Mouse (Mus musculus) midbrain, embryonic 12.5 days (tissue): ENCODE data around the gene Oasl1. TPM values are rescaled to one million over a fixed set of nuclear protein-coding genes. Genes with fewer than 3 reads are reported as not detected.
A peak's percentile ranks its signal among the peaks of the same experiment; 100 is the strongest.

Experiments
- ATAC-seq: fragments of 200-750 bp; cut with Nextera tagmentation; 2 replicates; pipeline ENCODE4 v1.8.0; 2017; ENCODE audit warnings: low read depth, moderate TSS enrichment, moderate library complexity; ENCODE audit not compliant: low FRiP score
- H3K27ac ChIP-seq: fragments of 300-500 bp; sonication (generic); replicated peaks from 2 replicates; pipeline ENCODE4 v1.5.1; 2016; ENCODE audit warnings: mild to moderate bottlenecking
- H3K27me3 ChIP-seq: fragments of 300-500 bp; sonication (generic); 2 replicates; pipeline ENCODE4 v1.6.1; 2016; ENCODE audit warnings: mild to moderate bottlenecking
- H3K36me3 ChIP-seq: fragments of 300-500 bp; sonication (generic); 2 replicates; pipeline ENCODE4 v1.6.1; 2016
- H3K4me1 ChIP-seq: fragments of 300-500 bp; sonication (generic); 2 replicates; pipeline ENCODE4 v1.6.1; 2016
- H3K4me2 ChIP-seq: fragments of 300-500 bp; sonication (generic); replicated peaks from 2 replicates; pipeline ENCODE4 v1.6.1; 2016; ENCODE audit warnings: mild to moderate bottlenecking, moderate library complexity
- H3K4me3 ChIP-seq: fragments of 300-500 bp; sonication (generic); 2 replicates; pipeline ENCODE4 v1.5.1; 2016; ENCODE audit warnings: mild to moderate bottlenecking
- H3K9ac ChIP-seq: fragments of 300-500 bp; sonication (generic); replicated peaks from 2 replicates; pipeline ENCODE4 v1.6.1; 2016; ENCODE audit warnings: mild to moderate bottlenecking, moderate library complexity
- H3K9me3 ChIP-seq: fragments of 300-500 bp; sonication (generic); 2 replicates; pipeline ENCODE4 v1.6.1; 2016; ENCODE audit warnings: mild to moderate bottlenecking
- WGBS: fragments of 180-500 bp; shearing (Covaris S2); methylation state at CpG from one replicate; pipeline ENCODE4 v1.1.7; 2016; 5-methylcytosine and 5-hydroxymethylcytosine counted together
- polyA plus RNA-seq: library from polyadenylated mRNA; unstranded; fragments of >200 nt; fragmentation: Nextera tagmentation; extraction: Ambion mirVana; gene quantifications from 2 replicates; pipeline ENCODE4 v1.2.1, GENCODE M21; 2016

Oasl1 gene
- polyA plus RNA-seq, 1 experiment from 2014 or later: 0.19 TPM

DNA sequence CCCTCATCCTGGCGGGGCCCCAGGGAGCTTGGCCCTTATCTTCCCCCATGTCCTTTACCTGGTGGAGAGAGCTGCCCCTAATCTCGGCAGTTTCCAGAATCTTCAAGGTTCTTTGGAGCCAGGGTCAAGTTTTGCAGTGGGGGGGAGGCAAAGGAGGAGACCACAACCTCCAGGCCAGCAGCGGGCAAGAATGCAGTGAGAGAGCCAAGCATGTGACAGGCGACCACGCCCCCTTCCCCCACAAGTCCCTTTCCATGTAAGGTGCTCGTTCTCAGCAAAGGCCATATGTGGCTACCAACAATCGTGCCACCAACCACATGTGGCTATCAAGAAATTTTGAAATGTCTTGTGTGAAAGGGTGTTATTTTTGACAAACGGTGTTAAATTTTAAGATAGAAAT lies 50.1 kb downstream of the Oasl1 start:
- ATAC-seq: no peak
- Histone ChIP-seq H3K4me2 (no peak overlapping the region), H3K4me3 (no peak overlapping the region), H3K27ac (no peak overlapping the region), H3K9me3 (no peaks in the 10 kb centered on the region), H3K36me3 (no peaks in the 10 kb centered on the region), H3K4me1 (peaks cover 5% of the 10 kb centered on the region), H3K9ac (no peak overlapping the region), H3K27me3 (peaks cover 18% of the 10 kb centered on the region)
- WGBS: 82% methylated on average over 8 of the region's 8 CpGs

- no peak overlapping the region for H3K27ac ChIP-seq
- ATAC-seq: no peak
- no peaks in the 10 kb centered on the region for H3K36me3 ChIP-seq
- no peak overlapping the region for H3K4me2 ChIP-seq
- H3K4me3 ChIP-seq: no peak overlapping the region
- no peaks in the 10 kb centered on the region for H3K27me3 ChIP-seq
- H3K9me3 ChIP-seq: no peaks in the 10 kb centered on the region
- H3K9ac ChIP-seq: no peak overlapping the region
- H3K4me1 ChIP-seq: peaks cover 16% of the 10 kb centered on the region
Observed at GRCm38 (mm10) chr5:114976935-114977334, 53.9 kb downstream of the Oasl1 start.

DNA sequence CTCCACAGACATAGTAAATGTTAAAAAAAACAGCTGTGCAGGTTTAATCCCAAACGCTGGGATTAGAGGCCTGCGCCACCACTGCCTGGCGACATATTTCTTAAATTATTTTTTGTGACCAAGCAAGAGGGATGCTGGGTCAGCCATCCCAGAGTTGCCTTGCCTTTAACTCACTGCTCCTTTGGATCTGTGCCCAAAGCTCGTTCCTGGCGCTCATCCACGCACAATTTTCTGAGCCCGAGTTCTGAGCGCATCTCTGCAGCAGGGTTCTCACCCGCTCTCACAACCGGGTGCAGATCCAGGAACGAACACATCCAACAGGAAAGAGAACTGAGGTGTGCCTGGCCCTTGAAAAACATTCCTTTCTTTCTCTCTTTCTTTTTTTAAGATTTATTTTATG lies 55.4 kb downstream of the Oasl1 start:
- Histone ChIP-seq H3K27ac (no peak overlapping the region), H3K27me3 (no peaks in the 10 kb centered on the region), H3K9me3 (no peaks in the 10 kb centered on the region), H3K4me2 (no peak overlapping the region), H3K36me3 (no peaks in the 10 kb centered on the region), H3K9ac (no peak overlapping the region), H3K4me3 (no peak overlapping the region), H3K4me1 (peaks cover 16% of the 10 kb centered on the region)
- WGBS: 77% methylated on average over 11 of the region's 11 CpGs
- no peak for ATAC-seq

DNA sequence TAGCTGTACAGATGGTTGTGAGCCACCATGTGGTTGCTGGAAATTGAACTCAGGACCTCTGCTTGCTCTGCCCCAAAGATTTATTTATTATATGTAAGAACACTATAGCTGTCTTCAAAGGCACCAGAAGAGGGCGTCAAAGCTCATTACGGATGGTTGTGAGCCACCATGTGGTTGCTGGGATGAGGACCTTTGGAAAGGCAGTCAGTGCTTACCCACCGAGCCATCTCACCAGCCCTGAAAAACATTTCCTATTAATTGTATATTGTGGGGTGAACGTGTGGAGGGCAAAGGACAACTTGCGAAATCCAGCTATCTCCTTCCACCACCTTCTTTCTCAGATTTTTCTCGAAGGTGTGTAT lies 55.8 kb downstream of the Oasl1 start:
- Histone ChIP-seq H3K9ac (no peak overlapping the region), H3K4me3 (peak overlapping the region; percentile 38; the same call in 1 of the 2 replicates), H3K4me1 (peaks cover 16% of the 10 kb centered on the region), H3K27ac (no peak overlapping the region), H3K36me3 (no peaks in the 10 kb centered on the region), H3K9me3 (no peaks in the 10 kb centered on the region), H3K4me2 (peak overlapping the region; percentile 74), H3K27me3 (no peaks in the 10 kb centered on the region)
- no peak for ATAC-seq
- 5% methylated on average over 6 of the region's 6 CpGs for WGBS

DNA sequence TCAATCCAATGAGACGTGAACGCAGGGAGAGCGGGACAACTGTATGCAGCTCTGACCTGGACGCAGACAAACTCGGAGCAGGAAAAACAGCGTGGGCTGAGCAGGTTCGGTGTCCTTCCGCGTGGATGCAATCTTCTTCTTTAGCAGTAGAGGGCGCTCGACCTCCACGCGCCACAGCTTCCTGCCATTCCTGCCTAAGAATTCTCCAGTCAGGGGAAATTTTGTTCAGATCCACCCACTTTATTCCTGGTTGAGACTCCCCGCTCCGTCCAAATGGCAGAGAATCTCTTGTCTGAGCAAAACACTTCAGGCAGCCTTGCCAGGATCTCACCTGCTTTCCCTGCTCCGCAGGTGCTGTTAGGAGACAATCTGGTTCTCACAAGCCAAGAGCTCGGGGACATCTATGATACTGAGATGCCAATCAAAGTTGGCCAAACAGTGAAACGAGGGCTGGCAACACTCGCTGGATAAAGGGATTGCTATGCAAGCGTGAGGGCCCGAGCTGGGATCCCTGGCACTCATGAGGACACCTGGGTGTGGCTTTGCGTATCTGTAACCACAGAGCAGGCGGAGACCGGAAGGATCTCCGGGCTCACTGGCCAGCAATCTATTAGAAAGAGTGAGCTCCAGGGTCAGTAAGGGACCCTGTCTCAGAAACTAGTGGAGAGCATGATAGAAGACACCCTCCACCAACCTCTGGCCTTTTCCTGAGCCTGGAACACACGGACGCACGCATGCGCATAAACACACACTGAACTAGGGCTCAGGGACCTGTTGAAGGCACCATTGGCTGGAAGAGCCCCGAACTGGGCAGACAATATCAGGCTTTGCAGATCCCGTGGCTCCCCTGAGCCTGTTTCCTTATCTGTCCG lies 56.4 kb downstream of the Oasl1 start:
- Histone ChIP-seq H3K9me3 (no peaks in the 10 kb centered on the region), H3K4me1 (peaks cover 16% of the 10 kb centered on the region), H3K4me2 (peak overlapping the region; percentile 74), H3K27ac (no peak overlapping the region), H3K27me3 (no peaks in the 10 kb centered on the region), H3K4me3 (peak overlapping the region; percentile 38), H3K36me3 (no peaks in the 10 kb centered on the region), H3K9ac (peak overlapping the region; percentile 44)
- ATAC-seq: 0 out of 2 replicates have a peak, but pooled peaks have one; percentile 30
- WGBS: 5% methylated on average over 32 of the region's 32 CpGs

- Histone ChIP-seq H3K9me3 (no peaks in the 10 kb centered on the region), H3K4me2 (peak overlapping the region; percentile 74), H3K9ac (peak overlapping the region; percentile 44; the same call in 1 of the 2 replicates), H3K27me3 (no peaks in the 10 kb centered on the region), H3K4me1 (peaks cover 16% of the 10 kb centered on the region), H3K36me3 (no peaks in the 10 kb centered on the region), H3K4me3 (peak overlapping the region; percentile 38), H3K27ac (no peak overlapping the region)
- no peak; the same call in 1 of the 2 replicates for ATAC-seq
- 23% methylated on average over 16 of the region's 16 CpGs for WGBS
Observed at GRCm38 (mm10) chr5:114980122-114980748, 57.2 kb downstream of the Oasl1 start.

- H3K9ac ChIP-seq: no peak overlapping the region
- no peaks in the 10 kb centered on the region for H3K9me3 ChIP-seq
- no peaks in the 10 kb centered on the region for H3K36me3 ChIP-seq
- no peak overlapping the region for H3K4me2 ChIP-seq
- peaks cover 16% of the 10 kb centered on the region for H3K4me1 ChIP-seq
- ATAC-seq: no peak
- no peaks in the 10 kb centered on the region for H3K27me3 ChIP-seq
- 58% methylated on average over 15 of the region's 15 CpGs for WGBS
- H3K27ac ChIP-seq: no peak overlapping the region
- H3K4me3 ChIP-seq: no peak overlapping the region
Observed at GRCm38 (mm10) chr5:114982001-114982400, 59.0 kb downstream of the Oasl1 start.

- H3K4me3 ChIP-seq: no peak overlapping the region
- H3K4me2 ChIP-seq: no peak overlapping the region
- no peak overlapping the region for H3K27ac ChIP-seq
- no peak for ATAC-seq
- no peak overlapping the region for H3K9ac ChIP-seq
- H3K27me3 ChIP-seq: no peaks in the 10 kb centered on the region
- no peaks in the 10 kb centered on the region for H3K36me3 ChIP-seq
- H3K9me3 ChIP-seq: peaks cover 5% of the 10 kb centered on the region; the same call in 1 of the 2 replicates
- H3K4me1 ChIP-seq: peaks cover 4% of the 10 kb centered on the region; the same call in 1 of the 2 replicates
Observed at GRCm38 (mm10) chr5:114985074-114985473, 62.0 kb downstream of the Oasl1 start.

Other genes starting within 250 kb of the Oasl1 start
- 60.6 and 62.0 TPM in 2 replicates for gene Gltp, start 232.3 kb upstream of the Oasl1 start, polyA plus RNA-seq
- 21.5 and 24.6 TPM in 2 replicates for gene Tchp, start 215.5 kb upstream of the Oasl1 start, polyA plus RNA-seq
- gene Ankrd13a, start 148.6 kb upstream of the Oasl1 start, polyA plus RNA-seq: 71.1 and 77.7 TPM in 2 replicates
- 48.4 and 52.6 TPM in 2 replicates for gene Git2, start 147.7 kb upstream of the Oasl1 start, polyA plus RNA-seq
- 154 and 167 TPM in 2 replicates for gene 1500011B03Rik, start 99.8 kb upstream of the Oasl1 start, polyA plus RNA-seq
- not detected in 2 replicates for gene 4930519G04Rik, start 69.6 kb upstream of the Oasl1 start, polyA plus RNA-seq
- 0.47 and 0.71 TPM in 2 replicates for gene Gm9936, start 64.6 kb upstream of the Oasl1 start, polyA plus RNA-seq
- gene Oasl2, start 26.3 kb upstream of the Oasl1 start, polyA plus RNA-seq: 1.4 and 2.0 TPM in 2 replicates
- gene 2210016L21Rik, start 18.9 kb downstream of the Oasl1 start, polyA plus RNA-seq: 62.9 and 63.1 TPM in 2 replicates
- 0.05 and 0.07 TPM in 2 replicates for gene Hnf1a, start 47.9 kb downstream of the Oasl1 start, polyA plus RNA-seq
- gene Sppl3, start 87.9 kb downstream of the Oasl1 start, polyA plus RNA-seq: 16.6 and 17.0 TPM in 2 replicates
- 25.3 and 31.3 TPM in 2 replicates for gene Gm10401, start 175.1 kb downstream of the Oasl1 start, polyA plus RNA-seq
- gene Acads, start 196.1 kb downstream of the Oasl1 start, polyA plus RNA-seq: 38.1 and 38.5 TPM in 2 replicates
- 62.3 and 65.9 TPM in 2 replicates for gene Unc119b, start 211.7 kb downstream of the Oasl1 start, polyA plus RNA-seq
- gene Mlec, start 234.9 kb downstream of the Oasl1 start, polyA plus RNA-seq: 50.0 and 57.1 TPM in 2 replicates